Mouse (Mus musculus) E14TG2a.4 (cell line): Measurements from ENCODE around the gene Mypn.

Experiments used
- CTCF ChIP-seq: conservative IDR thresholded peaks from 2 replicates; pipeline ENCODE4 v1.5.1; 2014; ENCODE audit warnings: low read length
- NANOG ChIP-seq: IDR thresholded peaks from 2 replicates; pipeline ENCODE4 v1.6.1; 2014; ENCODE audit warnings: borderline replicate concordance, low read length, mixed read lengths
- POU5F1 ChIP-seq: IDR thresholded peaks from 2 replicates; pipeline ENCODE4 v1.6.1; 2014; ENCODE audit warnings: low read length, borderline replicate concordance

DNA sequence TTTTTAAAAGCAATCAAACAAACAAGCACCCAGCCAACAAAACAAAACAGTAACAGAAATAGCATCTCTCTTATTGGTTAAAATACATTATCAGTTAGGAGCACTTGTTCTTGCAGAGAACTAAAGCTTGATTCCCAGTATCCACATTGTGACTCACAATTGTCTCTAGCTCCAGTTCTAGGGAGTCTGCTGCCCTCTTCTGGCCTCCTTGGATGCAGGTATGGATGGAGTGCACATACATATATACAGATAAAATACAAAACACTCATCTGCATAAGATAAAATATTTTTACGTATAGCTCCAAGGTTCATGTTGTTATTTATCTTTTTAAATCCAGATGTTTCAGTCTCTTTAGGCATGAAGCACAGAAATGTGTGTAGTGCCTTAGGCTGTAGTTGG lies 47.4 kb downstream of the Mypn start:
- TF ChIP-seq CTCF (peak; percentile 44), POU5F1 (no peak), NANOG (no peak)
